Mouse (Mus musculus): ENCODE data around the gene Gsdma3. TPM values are rescaled to one million over a fixed set of nuclear protein-coding genes. Genes with fewer than 3 reads are reported as not detected.

Gsdma3 gene
- polyA plus RNA-seq (2016; fragmentation: Nextera tagmentation; extraction: Ambion mirVana): not detected in 2 replicates

GRCm38 (mm10) chr11:98625611-98626410 lies at the start of gene Gsdma3, which contains the start of gene Gm12355:
Gene Gsdma3 (plus strand): TSS chr11:98626360.
Gene Gm12355 (minus strand): TSS chr11:98625661.
- ATAC-seq (ENCODE audit: low FRiP score): no peak
- H3K4me3 ChIP-seq: no peak within 1 kb of the TSS
- 0 out of 2 replicates have a peak, but pooled peaks cover 9% of the 10 kb centered on the region for H3K9me3 ChIP-seq (replicated peaks)
- H3K4me1 ChIP-seq: no peaks in the 10 kb centered on the region
- 89% methylated on average over 10 of the region's 10 CpGs for WGBS
- no peak within 1 kb of the TSS for H3K27ac ChIP-seq
- no peak within 1 kb of the TSS for H3K9ac ChIP-seq
- no peak within 1 kb of the TSS for H3K4me2 ChIP-seq (replicated peaks)
- H3K36me3 ChIP-seq: no peaks in the 10 kb centered on the region
- 0 out of 2 replicates have a peak, but pooled peaks cover 3% of the 10 kb centered on the region for H3K27me3 ChIP-seq

GRCm38 (mm10) chr11:98577776-98578175 lies 48.4 kb upstream of the Gsdma3 start:
- Histone ChIP-seq H3K27ac (no peak overlapping the region), H3K36me3 (peaks cover 23% of the 10 kb centered on the region), H3K4me2 (replicated peaks) (no peak overlapping the region), H3K27me3 (0 out of 2 replicates have a peak, but pooled peaks cover 2% of the 10 kb centered on the region), H3K4me1 (no peaks in the 10 kb centered on the region), H3K9ac (no peak overlapping the region), H3K4me3 (no peak overlapping the region), H3K9me3 (replicated peaks) (no peaks in the 10 kb centered on the region)
- no peak for ATAC-seq (ENCODE audit: low FRiP score)
- WGBS: 84% methylated on average over 5 of the region's 5 CpGs

- no peak overlapping the region for H3K27ac ChIP-seq
- 82% methylated on average over 16 of the region's 16 CpGs for WGBS
- H3K4me2 ChIP-seq (replicated peaks): no peak overlapping the region
- H3K9ac ChIP-seq: no peak overlapping the region
- H3K9me3 ChIP-seq (replicated peaks): no peaks in the 10 kb centered on the region
- H3K36me3 ChIP-seq: peaks cover 32% of the 10 kb centered on the region
- 0 out of 2 replicates have a peak, but pooled peaks cover 2% of the 10 kb centered on the region for H3K27me3 ChIP-seq
- ATAC-seq (ENCODE audit: low FRiP score): no peak
- H3K4me1 ChIP-seq: peaks cover 9% of the 10 kb centered on the region
- no peak overlapping the region for H3K4me3 ChIP-seq
Observed at GRCm38 (mm10) chr11:98580301-98581121, 45.6 kb upstream of the Gsdma3 start.

GRCm38 (mm10) chr11:98581286-98582029 lies 44.7 kb upstream of the Gsdma3 start:
- Histone ChIP-seq H3K9me3 (replicated peaks) (no peaks in the 10 kb centered on the region), H3K9ac (no peak overlapping the region), H3K27ac (no peak overlapping the region), H3K36me3 (peaks cover 32% of the 10 kb centered on the region), H3K4me1 (peaks cover 19% of the 10 kb centered on the region), H3K4me3 (no peak overlapping the region), H3K27me3 (no peaks in the 10 kb centered on the region), H3K4me2 (replicated peaks) (no peak overlapping the region)
- WGBS: 71% methylated on average over 17 of the region's 17 CpGs
- ATAC-seq (ENCODE audit: low FRiP score): no peak

- no peaks in the 10 kb centered on the region for H3K9me3 ChIP-seq (replicated peaks)
- no peaks in the 10 kb centered on the region for H3K27me3 ChIP-seq
- 81% methylated on average over 8 of the region's 8 CpGs for WGBS
- H3K27ac ChIP-seq: no peak overlapping the region
- ATAC-seq (ENCODE audit: low FRiP score): no peak
- H3K4me2 ChIP-seq (replicated peaks): no peak overlapping the region
- no peak overlapping the region for H3K4me3 ChIP-seq
- H3K36me3 ChIP-seq: peaks cover 32% of the 10 kb centered on the region
- H3K9ac ChIP-seq: no peak overlapping the region
- peaks cover 20% of the 10 kb centered on the region for H3K4me1 ChIP-seq
Observed at GRCm38 (mm10) chr11:98582030-98582388, 44.2 kb upstream of the Gsdma3 start.

- WGBS: 91% methylated on average over 12 of the region's 12 CpGs
- no peak overlapping the region; the same call in 1 of the 2 replicates for H3K27ac ChIP-seq
Observed at GRCm38 (mm10) chr11:98582551-98583264, 43.5 kb upstream of the Gsdma3 start.

GRCm38 (mm10) chr11:98583265-98583552 lies 43.0 kb upstream of the Gsdma3 start:
- Histone ChIP-seq H3K4me2 (replicated peaks) (no peak overlapping the region), H3K9me3 (replicated peaks) (no peaks in the 10 kb centered on the region), H3K27me3 (no peaks in the 10 kb centered on the region), H3K36me3 (peaks cover 32% of the 10 kb centered on the region), H3K27ac (no peak overlapping the region; the same call in 1 of the 2 replicates), H3K4me3 (no peak overlapping the region), H3K9ac (peak overlapping the region; percentile 8; the same call in 1 of the 2 replicates), H3K4me1 (peaks cover 30% of the 10 kb centered on the region)
- ATAC-seq (ENCODE audit: low FRiP score): no peak
- 88% methylated on average over 3 of the region's 3 CpGs for WGBS

More at GRCm38 (mm10) chr11:98582551-98583264, 43.5 kb upstream of the Gsdma3 start:
- no peak overlapping the region for H3K4me2 ChIP-seq (replicated peaks)
- peaks cover 32% of the 10 kb centered on the region for H3K36me3 ChIP-seq
- no peaks in the 10 kb centered on the region for H3K9me3 ChIP-seq (replicated peaks)
- no peak overlapping the region for H3K9ac ChIP-seq
- no peak overlapping the region for H3K4me3 ChIP-seq
- H3K27me3 ChIP-seq: no peaks in the 10 kb centered on the region
- ATAC-seq (ENCODE audit: low FRiP score): no peak
- H3K4me1 ChIP-seq: peaks cover 25% of the 10 kb centered on the region

- Histone ChIP-seq H3K27me3 (no peaks in the 10 kb centered on the region), H3K4me3 (no peak overlapping the region), H3K27ac (no peak overlapping the region), H3K9me3 (replicated peaks) (no peaks in the 10 kb centered on the region), H3K9ac (peak overlapping the region; percentile 8; the same call in 1 of the 2 replicates), H3K36me3 (peaks cover 32% of the 10 kb centered on the region), H3K4me1 (peaks cover 33% of the 10 kb centered on the region), H3K4me2 (replicated peaks) (no peak overlapping the region)
- 39% methylated on average over 3 of the region's 3 CpGs for WGBS
- ATAC-seq (ENCODE audit: low FRiP score): no peak
Observed at GRCm38 (mm10) chr11:98583571-98583970, 42.6 kb upstream of the Gsdma3 start.

- no peak for ATAC-seq (ENCODE audit: low FRiP score)
- Histone ChIP-seq H3K27ac (no peak overlapping the region), H3K9me3 (replicated peaks) (no peaks in the 10 kb centered on the region), H3K4me2 (replicated peaks) (no peak overlapping the region), H3K9ac (no peak overlapping the region), H3K36me3 (peaks cover 32% of the 10 kb centered on the region), H3K27me3 (no peaks in the 10 kb centered on the region), H3K4me3 (no peak overlapping the region), H3K4me1 (peaks cover 34% of the 10 kb centered on the region)
- 67% methylated on average over 1 of the region's 1 CpGs for WGBS
Observed at GRCm38 (mm10) chr11:98584146-98584545, 42.0 kb upstream of the Gsdma3 start.

- no peak overlapping the region for H3K4me3 ChIP-seq
Observed at GRCm38 (mm10) chr11:98584629-98585177, 41.5 kb upstream of the Gsdma3 start.

More at GRCm38 (mm10) chr11:98584629-98585177, 41.5 kb upstream of the Gsdma3 start:
- no peak overlapping the region for H3K27ac ChIP-seq
- no peak overlapping the region; the same call in 1 of the 2 replicates for H3K4me2 ChIP-seq (replicated peaks)
- H3K27me3 ChIP-seq: no peaks in the 10 kb centered on the region
- no peak overlapping the region for H3K9ac ChIP-seq
- H3K4me1 ChIP-seq: peaks cover 34% of the 10 kb centered on the region
- no peaks in the 10 kb centered on the region for H3K9me3 ChIP-seq (replicated peaks)
- no peak for ATAC-seq (ENCODE audit: low FRiP score)
- 96% methylated on average over 6 of the region's 6 CpGs for WGBS
- H3K36me3 ChIP-seq: peaks cover 32% of the 10 kb centered on the region

Measured in hindbrain, embryonic 12.5 days (tissue).